Mouse (Mus musculus) gastrocnemius, adult 18-20 months (tissue): Measurements from ENCODE around the gene Hhatl. TPM values are rescaled to one million over a fixed set of nuclear protein-coding genes. Genes with fewer than 3 reads are reported as not detected.

Source experiments
- DNase-seq: peaks from one replicate; pipeline ENCODE4 v3.0.0; 2021; ENCODE audit warnings: low spot score
- total RNA-seq, 2 experiments: library from RNA; stranded (reverse); gene quantifications; 2 replicates each; pipeline ENCODE4 v1.2.3; 2021

Gene Hhatl
- total RNA-seq, 2 experiments from 2014 or later = 125 to 145 TPM

- DNase-seq = peak; percentile 70
These were observed 31.8 kb downstream of the Hhatl start for GRCm38 (mm10) chr9:121760271-121761090.

GRCm38 (mm10) chr9:121759091-121760081, 32.9 kb downstream of the Hhatl start, which contains the start of gene Zfp651:
Zfp651 (plus strand) TSS chr9:121759330.
- DNase-seq = no peak

- DNase-seq = peak; percentile 53
These were observed 34.2 kb downstream of the Hhatl start for GRCm38 (mm10) chr9:121757835-121758814.

GRCm38 (mm10) chr9:121757432-121757831, 34.9 kb downstream of the Hhatl start:
- DNase-seq = no peak

- DNase-seq = no peak
These were observed 35.5 kb downstream of the Hhatl start for GRCm38 (mm10) chr9:121756785-121757184.

GRCm38 (mm10) chr9:121754624-121755023, 37.7 kb downstream of the Hhatl start:
- no peak for DNase-seq

GRCm38 (mm10) chr9:121752774-121753173, 39.5 kb downstream of the Hhatl start:
- DNase-seq = no peak

- DNase-seq = no peak
These were observed 48.3 kb downstream of the Hhatl start for GRCm38 (mm10) chr9:121744051-121744450.

GRCm38 (mm10) chr9:121741168-121741567, 51.1 kb downstream of the Hhatl start:
- DNase-seq = no peak

- no peak for DNase-seq
These were observed 51.8 kb downstream of the Hhatl start for GRCm38 (mm10) chr9:121740490-121740889.

Other genes with a start within 250 kb of the Hhatl start
- gene Lyzl4, start 150.4 kb downstream of the Hhatl start, total RNA-seq = not detected
- gene Vipr1, start 149.8 kb downstream of the Hhatl start, total RNA-seq = 1 to 10 TPM; 1.1 to 1.5 TPM
- gene Sec22c, start 87.0 kb downstream of the Hhatl start, total RNA-seq = 1 to 10 TPM; 5.4 to 5.5 TPM
- gene Ss18l2, start 82.2 kb downstream of the Hhatl start, total RNA-seq = 100 to 1,000 TPM; 108 to 115 TPM
- 10 to 100 TPM; 31.7 to 37.0 TPM for gene Nktr, start 73.3 kb downstream of the Hhatl start, total RNA-seq
- 100 to 1,000 TPM; 123 to 131 TPM for gene Zfp651, start 33.2 kb downstream of the Hhatl start, total RNA-seq
- 100 to 1,000 TPM; 121 to 228 TPM for gene Klhl40, start 14.9 kb downstream of the Hhatl start, total RNA-seq
- under 1 TPM in 1 of 2 experiments, not detected in 1; 0.17 TPM for gene Ccdc13, start 47.0 kb upstream of the Hhatl start, total RNA-seq
- gene Higd1a, start 65.9 kb upstream of the Hhatl start, total RNA-seq = 10 to 100 TPM; 82.9 to 95.7 TPM
- 1 to 10 TPM in 1 of 2 experiments, under 1 TPM in 1; 0.64 to 1.8 TPM for gene Ackr2, start 105.8 kb upstream of the Hhatl start, total RNA-seq
- not detected for gene Cyp8b1, start 123.8 kb upstream of the Hhatl start, total RNA-seq
- under 1 TPM; 0.62 to 0.71 TPM for gene Fam198a, start 158.5 kb upstream of the Hhatl start, total RNA-seq
- 10 to 100 TPM; 15.9 to 16.6 TPM for gene Pomgnt2, start 204.6 kb upstream of the Hhatl start, total RNA-seq